Mouse (Mus musculus) MEL (cell line): ENCODE measurements around the gene Rhoh. TPM values are rescaled to one million over a fixed set of nuclear protein-coding genes. Genes with fewer than 3 reads are reported as not detected.
A peak's percentile ranks its signal among the peaks of the same experiment; 100 is the strongest.

Source experiments
- DNase-seq: peaks from one replicate; pipeline ENCODE4 v3.0.0; 2011; ENCODE audit warnings: low read depth, low spot score
- H3K27ac ChIP-seq: 2 replicates; pipeline ENCODE4 v1.5.1; 2012; ENCODE audit warnings: low read depth, mild to moderate bottlenecking, control low read depth, low read length, moderate library complexity; ENCODE audit not compliant: control insufficient read depth
- H3K27me3 ChIP-seq, 2 experiments: fragments of 150-350 bp in 1 of 2; sonication (generic) in 1 of 2; 2 replicates each; pipeline ENCODE4 v1.6.1; 2012; ENCODE audit warnings: low read length in 2 of 2, mild to moderate bottlenecking in 2 of 2, improper control_type of control experiment in 1 of 2, moderate library complexity in 1 of 2; ENCODE audit not compliant: insufficient read depth in 2 of 2, control insufficient read depth in 1 of 2
- H3K36me3 ChIP-seq, 2 experiments: 2 replicates each; pipeline ENCODE4 v1.6.1; 2012 to 2014; ENCODE audit warnings: low read length in 2 of 2, improper control_type of control experiment in 1 of 2, inconsistent platforms in 1 of 2, mild to moderate bottlenecking in 1 of 2; ENCODE audit not compliant: insufficient read depth in 2 of 2, control insufficient read depth in 1 of 2
- H3K4me1 ChIP-seq, 2 experiments: fragments of 150-350 bp in 1 of 2; sonication (generic) in 1 of 2; 2 replicates each; pipeline ENCODE4 v1.6.1; 2012; ENCODE audit warnings: low read length in 2 of 2, improper control_type of control experiment in 1 of 2, mild to moderate bottlenecking in 1 of 2; ENCODE audit not compliant: insufficient read depth in 2 of 2, control insufficient read depth in 1 of 2
- H3K4me3 ChIP-seq, 2 experiments: fragments of 150-350 bp in 1 of 2; sonication (generic) in 1 of 2; 2 replicates each; pipeline ENCODE4 v1.5.1; 2012; ENCODE audit warnings: low read depth in 2 of 2, low read length in 2 of 2, mild to moderate bottlenecking in 2 of 2, moderate library complexity in 2 of 2, control low read depth in 1 of 2, improper control_type of control experiment in 1 of 2; ENCODE audit not compliant: control insufficient read depth in 1 of 2, insufficient read depth in 1 of 2
- H3K79me2 ChIP-seq: 2 replicates; pipeline ENCODE4 v1.6.1; 2012; ENCODE audit warnings: mild to moderate bottlenecking, low read length, moderate library complexity; ENCODE audit not compliant: control insufficient read depth, poor library complexity, insufficient read depth
- H3K9ac ChIP-seq: 2 replicates; pipeline ENCODE4 v1.6.1; 2012; ENCODE audit warnings: low read depth, mild to moderate bottlenecking, control low read depth, low read length, moderate library complexity; ENCODE audit not compliant: control insufficient read depth, poor library complexity, severe bottlenecking
- H3K9me3 ChIP-seq: fragments of 150-350 bp; sonication (generic); replicated peaks from 2 replicates; pipeline ENCODE4 v1.6.1; 2012; ENCODE audit warnings: mild to moderate bottlenecking, low read length, improper control_type of control experiment, moderate library complexity; ENCODE audit not compliant: insufficient read depth
- CHD1 ChIP-seq: IDR thresholded peaks from 2 replicates; pipeline ENCODE4 v1.6.1; 2012; ENCODE audit warnings: low read depth, mild to moderate bottlenecking, inconsistent platforms, low read length, improper control_type of control experiment
- CTCF ChIP-seq, 3 experiments: IDR thresholded peaks in 2 of 3; conservative IDR thresholded peaks in 1 of 3; 2 replicates each; pipeline ENCODE4 v1.5.1; 2011 to 2012; ENCODE audit warnings: low read length in 3 of 3, low read depth in 2 of 3, mild to moderate bottlenecking in 2 of 3, improper control_type of control experiment in 1 of 3, inconsistent platforms in 1 of 3, mixed read lengths in 1 of 3, moderate library complexity in 1 of 3; ENCODE audit not compliant: control insufficient read depth in 1 of 3, insufficient read depth in 1 of 3, poor library complexity in 1 of 3, severe bottlenecking in 1 of 3
- E2F4 ChIP-seq: IDR thresholded peaks from 2 replicates; pipeline ENCODE4 v1.6.1; 2011; ENCODE audit warnings: low read depth, low read length, improper control_type of control experiment, borderline replicate concordance
- ELF1 ChIP-seq: IDR thresholded peaks from 2 replicates; pipeline ENCODE4 v1.6.1; 2014; ENCODE audit warnings: low read depth, mild to moderate bottlenecking, inconsistent platforms, low read length, improper control_type of control experiment, moderate library complexity
- EP300 ChIP-seq, 2 experiments: IDR thresholded peaks; 2 replicates each; pipeline ENCODE4 v1.6.1; 2011; ENCODE audit warnings: improper control_type of control experiment in 2 of 2, low read length in 2 of 2, low read depth in 1 of 2, mild to moderate bottlenecking in 1 of 2
- GATA1 ChIP-seq: IDR thresholded peaks from 2 replicates; pipeline ENCODE4 v1.6.1; 2011; ENCODE audit warnings: low read depth, low read length, improper control_type of control experiment
- JUND ChIP-seq: IDR thresholded peaks from 2 replicates; pipeline ENCODE4 v1.6.1; 2011; ENCODE audit warnings: low read depth, mild to moderate bottlenecking, improper control_type of control experiment, low read length
- MAFK ChIP-seq: IDR thresholded peaks from 2 replicates; pipeline ENCODE4 v1.6.1; 2011; ENCODE audit warnings: low read depth, mild to moderate bottlenecking, low read length, improper control_type of control experiment, borderline replicate concordance
- MAX ChIP-seq: IDR thresholded peaks from 2 replicates; pipeline ENCODE4 v1.6.1; 2011; ENCODE audit warnings: low read length, improper control_type of control experiment
- MAZ ChIP-seq: IDR thresholded peaks from 2 replicates; pipeline ENCODE4 v1.6.1; 2012; ENCODE audit warnings: low read depth, mild to moderate bottlenecking, inconsistent platforms, low read length, improper control_type of control experiment
- MYB ChIP-seq: IDR thresholded peaks from 2 replicates; pipeline ENCODE4 v1.6.1; 2011; ENCODE audit warnings: mild to moderate bottlenecking, low read depth, low read length, improper control_type of control experiment
- MYC ChIP-seq: IDR thresholded peaks from 2 replicates; pipeline ENCODE4 v1.6.1; 2011; ENCODE audit warnings: low read depth, mild to moderate bottlenecking, low read length, improper control_type of control experiment, moderate library complexity
- RAD21 ChIP-seq: IDR thresholded peaks from 2 replicates; pipeline ENCODE4 v1.6.1; 2011; ENCODE audit warnings: mild to moderate bottlenecking, low read depth, low read length, improper control_type of control experiment
- RCOR1 ChIP-seq: IDR thresholded peaks from 2 replicates; pipeline ENCODE4 v1.6.1; 2012; ENCODE audit warnings: low read depth, mild to moderate bottlenecking, inconsistent platforms, low read length, improper control_type of control experiment
- SIN3A ChIP-seq: IDR thresholded peaks from 2 replicates; pipeline ENCODE4 v1.6.1; 2012; ENCODE audit warnings: low read length, improper control_type of control experiment, inconsistent platforms
- SMC3 ChIP-seq: IDR thresholded peaks from 2 replicates; pipeline ENCODE4 v1.6.1; 2011; ENCODE audit warnings: low read depth, low read length, improper control_type of control experiment
- TAL1 ChIP-seq: IDR thresholded peaks from 2 replicates; pipeline ENCODE4 v1.6.1; 2012; ENCODE audit warnings: mild to moderate bottlenecking, inconsistent platforms, low read length, moderate library complexity, mixed read lengths
- TBP ChIP-seq: IDR thresholded peaks from 2 replicates; pipeline ENCODE4 v1.8.0; 2011; ENCODE audit warnings: low read depth, low read length, improper control_type of control experiment
- TCF12 ChIP-seq: IDR thresholded peaks from 2 replicates; pipeline ENCODE4 v1.6.1; 2014; ENCODE audit warnings: low read depth, mild to moderate bottlenecking, inconsistent platforms, low read length, improper control_type of control experiment, moderate library complexity
- UBTF ChIP-seq: IDR thresholded peaks from 2 replicates; pipeline ENCODE4 v1.6.1; 2012; ENCODE audit warnings: low read depth, mild to moderate bottlenecking, inconsistent platforms, low read length, improper control_type of control experiment, moderate library complexity, borderline replicate concordance; ENCODE audit not compliant: insufficient read depth
- USF1 ChIP-seq: IDR thresholded peaks from 2 replicates; pipeline ENCODE4 v1.6.1; 2014; ENCODE audit warnings: low read depth, mild to moderate bottlenecking, inconsistent platforms, low read length, improper control_type of control experiment, moderate library complexity
- ZC3H11A ChIP-seq: IDR thresholded peaks from 2 replicates; pipeline ENCODE4 v1.6.1; 2012; ENCODE audit warnings: low read depth, mild to moderate bottlenecking, inconsistent platforms, low read length, improper control_type of control experiment
- ZKSCAN1 ChIP-seq: IDR thresholded peaks from 2 replicates; pipeline ENCODE4 v1.6.1; 2012; ENCODE audit warnings: low read depth, mild to moderate bottlenecking, inconsistent platforms, low read length, improper control_type of control experiment, moderate library complexity
- ZMIZ1 ChIP-seq: IDR thresholded peaks from 2 replicates; pipeline ENCODE4 v1.6.1; 2012; ENCODE audit warnings: low read depth, mild to moderate bottlenecking, inconsistent platforms, low read length, improper control_type of control experiment, moderate library complexity
- ZNF384 ChIP-seq: IDR thresholded peaks from 2 replicates; pipeline ENCODE4 v1.6.1; 2012; ENCODE audit warnings: low read depth, mild to moderate bottlenecking, inconsistent platforms, low read length, improper control_type of control experiment
- polyA plus RNA-seq, 2 experiments: library from polyadenylated mRNA; stranded (reverse) in 1 of 2; unstranded in 1 of 2; fragments of >175 nt in 1 of 2; fragments of >200 nt in 1 of 2; gene quantifications; 2 replicates each; pipeline versions ENCODE4 v1.2.1 to v1.2.4; 2012; ENCODE audit warnings: low replicate concordance in 2 of 2, low read depth in 1 of 2; ENCODE audit not compliant: insufficient read length in 2 of 2, insufficient read depth in 1 of 2, missing spikeins in 1 of 2
- total RNA-seq: library from RNA; depleted of rRNA; stranded (reverse); fragments of 300-350 nt; gene quantifications from 2 replicates; pipeline ENCODE4 v1.2.3, GENCODE M21; 2012

The Rhoh gene
- total and polyA plus RNA-seq, 3 experiments = 0.15 to 0.31 TPM; not detected in 1

GRCm38 (mm10) chr5:65860281-65861000, 572 bp upstream of the Rhoh start:
- no peak overlapping the region for H3K27ac ChIP-seq
- peak; percentile 67 for DNase-seq
- H3K9me3 ChIP-seq = no peaks in the 10 kb centered on the region
- H3K4me1 ChIP-seq = peaks cover 0 to 26% of the 10 kb centered on the region in 2 experiments; a peak in 3 of 4 replicates
- H3K36me3 ChIP-seq = peaks cover 0 to 13% of the 10 kb centered on the region in 2 experiments; a peak in 2 of 4 replicates
- peak overlapping the region; percentile 64 for H3K9ac ChIP-seq
- peak overlapping the region in 1 of 2 experiments; percentile 43; a peak in 2 of 4 replicates for H3K4me3 ChIP-seq
- H3K27me3 ChIP-seq = no peaks in the 10 kb centered on the region
- H3K79me2 ChIP-seq = no peaks in the 10 kb centered on the region
- TF ChIP-seq EP300 (IDR thresholded peaks at IDR 0.05; ENCODE audit: low read depth in 1 of 2, low read length in 2 of 2) (peak; percentile 34 to 56), JUND (peak; percentile 98), USF1 (no peak), GATA1 (peak; percentile 38), RCOR1 (peak; percentile 70), CTCF (IDR thresholded peaks at IDR 0.05 in 2 of 3, conservative IDR thresholded peaks at IDR 0.05 in 1 of 3; ENCODE audit: control insufficient read depth in 1 of 3, insufficient read depth in 1 of 3, low read depth in 2 of 3, low read length in 3 of 3, poor library complexity in 1 of 3, severe bottlenecking in 1 of 3) (no peak), MAZ (no peak), TCF12 (peak; percentile 23; the same call in 1 of the 2 replicates), E2F4 (no peak), ELF1 (no peak), SMC3 (peak; percentile 15; the same call in 1 of the 2 replicates), TAL1 (0 out of 2 replicates have a peak, but pooled peaks have one; percentile 8), MYC (peak; percentile 71; the same call in 1 of the 2 replicates), UBTF (peak; percentile 67; the same call in 1 of the 2 replicates), ZNF384 (no peak), MAX (peak; percentile 49; the same call in 1 of the 2 replicates), ZC3H11A (no peak)

DNA sequence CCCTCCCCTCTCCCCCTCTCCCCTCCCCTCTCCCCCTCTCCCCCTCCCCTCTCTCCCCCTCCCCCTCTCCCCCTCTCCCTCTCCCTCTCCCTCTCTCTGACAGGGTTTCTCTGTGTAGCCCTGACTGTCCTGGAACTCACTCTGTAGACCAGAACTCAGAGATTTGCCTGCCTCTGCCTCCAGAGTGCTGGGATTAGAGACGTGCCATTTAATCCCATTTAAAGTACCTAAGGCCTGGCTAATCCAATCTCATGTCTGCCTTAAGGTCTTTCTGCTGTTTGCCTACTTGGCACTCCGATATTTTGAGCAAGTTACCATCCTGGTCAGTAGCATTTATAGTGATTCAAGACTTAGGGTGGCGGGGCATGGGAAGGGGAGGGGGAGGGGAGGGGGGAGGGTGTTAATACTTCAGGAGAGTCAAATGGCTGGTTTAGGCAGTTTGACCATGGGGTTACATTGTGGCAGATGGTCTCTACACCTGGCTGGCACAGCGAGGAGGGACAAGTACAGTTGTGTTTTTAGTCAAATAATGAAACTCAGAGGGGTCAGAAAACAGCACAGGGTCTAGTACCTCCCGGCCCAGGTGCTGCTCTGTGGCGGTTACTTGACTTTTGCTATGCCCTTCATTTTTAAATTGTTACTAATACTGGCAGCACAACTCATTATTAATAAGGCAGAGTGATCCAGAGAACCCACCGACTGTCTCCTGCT, 1.4 kb downstream of the Rhoh start:
- DNase-seq = no peak
- no peak overlapping the region for H3K27ac ChIP-seq
- peaks cover 0 to 21% of the 10 kb centered on the region in 2 experiments; a peak in 2 of 4 replicates for H3K4me1 ChIP-seq
- H3K9ac ChIP-seq = no peak overlapping the region
- H3K79me2 ChIP-seq = no peaks in the 10 kb centered on the region
- H3K4me3 ChIP-seq = no peak overlapping the region
- no peak for TF ChIP-seq MAX
- no peak for TF ChIP-seq TCF12
- no peak for TF ChIP-seq SMC3
- TF ChIP-seq ZKSCAN1 = no peak
- TF ChIP-seq CHD1 = no peak
- TF ChIP-seq RAD21 = no peak
- no peak for TF ChIP-seq TBP
- TF ChIP-seq MYB = no peak
- TF ChIP-seq SIN3A = no peak
- TF ChIP-seq ZC3H11A = no peak
- no peak for TF ChIP-seq ELF1
- no peak for TF ChIP-seq ZMIZ1
- TF ChIP-seq MAFK = no peak
- H3K9me3 ChIP-seq = no peaks in the 10 kb centered on the region
- peaks cover 0 to 12% of the 10 kb centered on the region in 2 experiments; a peak in 2 of 4 replicates for H3K36me3 ChIP-seq
- no peaks in the 10 kb centered on the region for H3K27me3 ChIP-seq
